Mouse (Mus musculus) lung, embryonic 14.5 days (tissue): ENCODE data around the gene Acoxl. TPM values are rescaled to one million over a fixed set of nuclear protein-coding genes. Genes with fewer than 3 reads are reported as not detected.

Source experiments
- ATAC-seq: fragments of 200-750 bp; cut with Nextera tagmentation; 2 replicates; pipeline ENCODE4 v1.8.0; 2017; ENCODE audit warnings: mild to moderate bottlenecking, moderate TSS enrichment, moderate library complexity; ENCODE audit not compliant: insufficient read depth
- DNase-seq: peaks from one replicate; pipeline ENCODE4 v3.0.0-alpha.2; 2015
- H3K27ac ChIP-seq: fragments of 300-500 bp; sonication (generic); 2 replicates; pipeline ENCODE4 v1.5.1; 2014; ENCODE audit warnings: low read depth, mild to moderate bottlenecking, moderate library complexity
- H3K27me3 ChIP-seq: fragments of 300-500 bp; sonication (generic); 2 replicates; pipeline ENCODE4 v1.6.1; 2014; ENCODE audit warnings: low read length, control low read depth; ENCODE audit not compliant: insufficient read depth
- H3K36me3 ChIP-seq: fragments of 300-500 bp; sonication (generic); 2 replicates; pipeline ENCODE4 v1.6.1; 2014; ENCODE audit warnings: control low read depth; ENCODE audit not compliant: insufficient read depth
- H3K4me1 ChIP-seq: fragments of 300-500 bp; sonication (generic); 2 replicates; pipeline ENCODE4 v1.6.1; 2014; ENCODE audit warnings: antibody characterized with exemption, control low read depth; ENCODE audit not compliant: insufficient read depth
- H3K4me2 ChIP-seq: fragments of 300-500 bp; sonication (generic); 2 replicates; pipeline ENCODE4 v1.6.1; 2014; ENCODE audit warnings: mild to moderate bottlenecking
- H3K4me3 ChIP-seq: fragments of 300-500 bp; sonication (generic); 2 replicates; pipeline ENCODE4 v1.5.1; 2014; ENCODE audit warnings: low read depth, low read length
- H3K9ac ChIP-seq: fragments of 300-500 bp; sonication (generic); 2 replicates; pipeline ENCODE4 v1.6.1; 2014
- H3K9me3 ChIP-seq: fragments of 300-500 bp; sonication (generic); 2 replicates; pipeline ENCODE4 v1.6.1; 2016; ENCODE audit warnings: low read depth, low read length, control low read depth
- CTCF ChIP-seq: IDR thresholded peaks from 2 replicates; pipeline ENCODE4 v1.5.1; 2016; ENCODE audit warnings: antibody characterized with exemption, low read depth
- WGBS: fragments of 180-500 bp; shearing (Covaris S2); extraction: QIAGEN DNeasy Blood & Tissue Kit; methylation state at CpG from one replicate; pipeline ENCODE4 v1.1.7; 2014; 5-methylcytosine and 5-hydroxymethylcytosine counted together
- microRNA-seq: library from miRNA; unstranded; fragments of <30 nt; microRNA quantifications from one replicate; pipeline ENCODE4, GENCODE M21; 2016; ENCODE audit warnings: borderline number of aligned reads
- polyA plus RNA-seq: library from polyadenylated mRNA; unstranded; fragments of >200 nt; fragmentation: Nextera tagmentation; extraction: Ambion mirVana; gene quantifications from 2 replicates; pipeline ENCODE4 v1.2.1, GENCODE M21; 2014

The Acoxl gene
- polyA plus RNA-seq, 1 experiment from 2014 or later, result 0.30 TPM

GRCm38 (mm10) chr2:128163177-128163576, 324.5 kb downstream of the Acoxl start:
- Histone ChIP-seq H3K4me3 (no peak overlapping the region), H3K9me3 (no peaks in the 10 kb centered on the region), H3K27me3 (no peaks in the 10 kb centered on the region), H3K4me2 (no peak overlapping the region), H3K36me3 (peaks cover 22% of the 10 kb centered on the region), H3K27ac (no peak overlapping the region), H3K9ac (no peak overlapping the region), H3K4me1 (peaks cover 6% of the 10 kb centered on the region; the same call in 1 of the 2 replicates)
- no peak for TF ChIP-seq CTCF
- 80% methylated on average over 8 of the region's 8 CpGs for WGBS
- ATAC-seq (no peak), DNase-seq (no peak)

GRCm38 (mm10) chr2:128166623-128167423, 328.1 kb downstream of the Acoxl start:
- peak; percentile 59 for DNase-seq
- peak; percentile 41; the same call in 1 of the 2 replicates for ATAC-seq
- H3K4me2 ChIP-seq, result no peak overlapping the region

DNA sequence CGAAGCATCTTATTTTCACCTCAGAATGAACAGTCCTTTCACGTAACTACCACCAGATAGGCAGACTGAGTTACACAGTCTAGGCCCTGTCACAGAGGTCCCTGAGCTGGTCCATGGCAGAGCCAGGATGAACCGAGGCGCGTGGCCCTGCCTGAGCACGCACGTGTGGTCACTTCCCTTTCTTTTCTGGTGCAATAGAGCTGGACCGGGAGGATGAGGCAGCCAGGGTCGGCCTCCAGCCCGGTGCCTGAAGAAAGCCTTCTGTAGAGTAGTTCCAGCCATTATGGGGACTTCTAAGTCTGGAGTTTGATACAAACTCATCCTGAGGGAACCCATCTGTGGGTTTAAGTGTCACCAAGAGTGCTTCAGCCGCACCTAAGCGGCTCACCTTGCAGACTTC, 329.3 kb downstream of the Acoxl start:
- Histone ChIP-seq H3K36me3 (no peaks in the 10 kb centered on the region), H3K9me3 (no peaks in the 10 kb centered on the region), H3K4me2 (no peak overlapping the region), H3K4me1 (peaks cover 3% of the 10 kb centered on the region; the same call in 1 of the 2 replicates), H3K27me3 (no peaks in the 10 kb centered on the region), H3K27ac (no peak overlapping the region), H3K9ac (no peak overlapping the region), H3K4me3 (no peak overlapping the region)
- no peak for TF ChIP-seq CTCF
- ATAC-seq (no peak), DNase-seq (no peak)
- WGBS, result 93% methylated on average over 12 of the region's 12 CpGs

More at GRCm38 (mm10) chr2:128166623-128167423, 328.1 kb downstream of the Acoxl start:
- Histone ChIP-seq H3K27me3 (no peaks in the 10 kb centered on the region), H3K9me3 (no peaks in the 10 kb centered on the region), H3K27ac (0 out of 2 replicates have a peak overlapping the region, but pooled peaks have one; percentile 12), H3K4me1 (peaks cover 3% of the 10 kb centered on the region; the same call in 1 of the 2 replicates), H3K4me3 (no peak overlapping the region), H3K36me3 (peaks cover 4% of the 10 kb centered on the region), H3K9ac (no peak overlapping the region)
- TF ChIP-seq CTCF, result peak; percentile 19; the same call in 1 of the 2 replicates
- WGBS, result 52% methylated on average over 13 of the region's 13 CpGs

- Histone ChIP-seq H3K4me3 (no peak overlapping the region), H3K36me3 (no peaks in the 10 kb centered on the region), H3K27me3 (no peaks in the 10 kb centered on the region), H3K4me1 (peaks cover 7% of the 10 kb centered on the region; the same call in 1 of the 2 replicates), H3K9me3 (no peaks in the 10 kb centered on the region), H3K27ac (no peak overlapping the region), H3K9ac (no peak overlapping the region), H3K4me2 (no peak overlapping the region)
- ATAC-seq, result no peak
- no peak for DNase-seq
- WGBS, result 53% methylated on average over 5 of the region's 5 CpGs
- TF ChIP-seq CTCF, result no peak
These were observed 330.8 kb downstream of the Acoxl start for GRCm38 (mm10) chr2:128169486-128169885.

DNA sequence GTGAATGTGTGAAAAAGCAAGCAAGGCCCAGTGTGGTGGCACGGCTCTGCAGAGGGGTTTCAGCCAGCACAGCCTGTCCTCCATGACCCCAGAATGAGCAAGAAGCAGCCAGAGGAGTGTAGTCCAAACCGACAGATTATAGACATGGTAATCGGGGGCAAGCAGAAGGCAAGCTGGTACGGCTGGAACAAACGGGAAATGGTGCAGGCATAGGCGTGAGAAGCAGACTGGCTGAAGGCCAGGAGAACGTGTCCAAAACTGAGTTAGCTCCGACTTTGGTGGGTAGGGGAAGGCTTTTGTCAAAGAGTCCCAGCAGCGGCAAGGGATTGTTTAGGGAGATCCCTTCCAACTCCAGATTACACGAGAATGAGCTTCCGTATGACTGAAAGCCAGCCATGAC, 331.3 kb downstream of the Acoxl start:
- Histone ChIP-seq H3K27me3 (no peaks in the 10 kb centered on the region), H3K27ac (no peak overlapping the region), H3K4me3 (no peak overlapping the region), H3K9me3 (no peaks in the 10 kb centered on the region), H3K36me3 (no peaks in the 10 kb centered on the region), H3K4me1 (peaks cover 7% of the 10 kb centered on the region; the same call in 1 of the 2 replicates), H3K9ac (no peak overlapping the region), H3K4me2 (no peak overlapping the region)
- no peak for ATAC-seq
- no peak for TF ChIP-seq CTCF
- 41% methylated on average over 11 of the region's 11 CpGs for WGBS
- DNase-seq, result peak; percentile 53

DNA sequence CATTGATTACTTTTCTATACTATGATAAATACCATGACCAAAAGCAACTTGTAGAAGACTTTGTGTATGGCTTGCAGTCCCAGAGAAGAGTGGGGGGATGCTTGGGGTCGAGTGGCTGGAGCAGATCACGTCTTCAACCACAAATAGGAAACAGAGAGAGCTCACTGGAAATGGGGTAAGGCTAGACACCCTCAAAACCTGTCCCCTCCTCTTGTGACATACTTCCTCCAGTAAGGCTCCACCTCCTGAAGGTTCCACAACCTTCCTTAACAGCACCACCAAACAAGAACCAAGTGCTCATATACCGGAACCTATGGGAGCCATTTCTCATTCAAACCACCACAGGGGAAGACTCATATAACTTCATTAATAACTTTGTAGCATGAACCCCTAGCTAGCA, 331.9 kb downstream of the Acoxl start:
- TF ChIP-seq CTCF, result no peak
- H3K9ac ChIP-seq, result no peak overlapping the region
- H3K27ac ChIP-seq, result no peak overlapping the region
- no peak overlapping the region for H3K4me3 ChIP-seq
- H3K27me3 ChIP-seq, result no peaks in the 10 kb centered on the region
- ATAC-seq, result no peak
- H3K4me1 ChIP-seq, result peaks cover 12% of the 10 kb centered on the region; the same call in 1 of the 2 replicates
- no peak for DNase-seq
- WGBS, result 92% methylated on average over 3 of the region's 3 CpGs
- H3K4me2 ChIP-seq, result no peak overlapping the region
- no peaks in the 10 kb centered on the region for H3K36me3 ChIP-seq
- H3K9me3 ChIP-seq, result no peaks in the 10 kb centered on the region

DNA sequence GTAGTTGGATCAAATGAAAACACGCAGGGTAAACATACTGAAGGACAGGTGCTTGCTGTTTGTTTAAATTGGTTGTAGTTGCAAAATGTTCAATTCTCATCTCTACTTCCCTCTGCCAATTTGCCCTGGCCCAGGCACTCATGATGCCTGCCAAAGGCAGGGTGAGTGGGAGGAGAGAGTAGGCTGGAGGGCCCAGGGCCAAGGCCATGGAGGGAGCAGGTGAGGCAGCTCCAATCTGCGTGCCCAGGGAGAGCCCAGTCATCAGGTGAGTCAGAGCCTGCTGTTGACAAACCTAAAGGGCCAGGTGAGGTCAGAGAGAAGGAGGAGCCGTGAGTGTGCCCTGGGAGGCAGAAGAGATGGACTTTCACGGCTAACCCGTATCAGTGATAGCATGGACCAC, 333.6 kb downstream of the Acoxl start:
- ATAC-seq (no peak), DNase-seq (no peak)
- no peak overlapping the region for H3K4me3 ChIP-seq
- TF ChIP-seq CTCF, result no peak
- no peak overlapping the region for H3K27ac ChIP-seq
- no peak overlapping the region for H3K9ac ChIP-seq
- peaks cover 18% of the 10 kb centered on the region for H3K4me1 ChIP-seq
- no peaks in the 10 kb centered on the region for H3K27me3 ChIP-seq
- no peaks in the 10 kb centered on the region for H3K36me3 ChIP-seq
- H3K4me2 ChIP-seq, result no peak overlapping the region
- no peaks in the 10 kb centered on the region for H3K9me3 ChIP-seq
- 87% methylated on average over 5 of the region's 5 CpGs for WGBS

Small RNAs within 50 kb of the gene (microRNA-seq; reads per million reads assigned to microRNA genes)
- gene Gm22411, result not detected

Other genes with a start within 250 kb of the Acoxl start
- 3.3 and 4.8 TPM in 2 replicates for gene Mal, start 182.2 kb upstream of the Acoxl start, polyA plus RNA-seq
- 2.3 and 3.5 TPM in 2 replicates for gene Mall, start 108.9 kb upstream of the Acoxl start, polyA plus RNA-seq
- gene Nphp1, start 50.0 kb upstream of the Acoxl start, polyA plus RNA-seq, result 31.1 and 35.4 TPM in 2 replicates
- gene Mtln, start 46.4 kb upstream of the Acoxl start, polyA plus RNA-seq, result 31.3 and 33.6 TPM in 2 replicates
- gene Bub1, start 7.0 kb upstream of the Acoxl start, polyA plus RNA-seq, result 43.6 and 44.5 TPM in 2 replicates